In genomic region chr1:88284228-88284945, GRCm38 (mm10) we compare ENCODE assay signal across 11 mouse cellular contexts. TPM values are rescaled to one million over a fixed set of nuclear protein-coding genes. Genes with fewer than 3 reads are reported as not detected.
A peak's percentile ranks its signal among the peaks of the same experiment; 100 is the strongest.
DNase-seq lines count a peak whose midpoint lies in the region; ATAC-seq and TF ChIP-seq lines count a peak whose summit lies in the region.
"Had no signal": no experiment of that assay in that cellular context is flagged by ENCODE, and none has a peak within 500 bp of the region (broad histone marks: within the 10 kb centered on the region; RNA-seq: fewer than 3 reads in every experiment).

No protein-coding gene starts in this region.

- no peak overlapping the region for H3K9ac ChIP-seq in heart, embryonic 13.5 days
- H3K9ac ChIP-seq in neural tube, embryonic 12.5 days, result no peak overlapping the region
- H3K9ac ChIP-seq in neural tube, embryonic 15.5 days (replicated peaks), result no peak overlapping the region
- no peak overlapping the region for H3K9ac ChIP-seq in limb, embryonic 14.5 days (ENCODE audit: low read depth, low read length, severe bottlenecking)
- no peak overlapping the region for H3K9ac ChIP-seq in stomach, embryonic 16.5 days (ENCODE audit: low read length)

- H3K36me3 ChIP-seq in heart, embryonic 13.5 days, result no peaks in the 10 kb centered on the region
- H3K36me3 ChIP-seq in neural tube, embryonic 12.5 days, result no peaks in the 10 kb centered on the region
- no peaks in the 10 kb centered on the region for H3K36me3 ChIP-seq in neural tube, embryonic 15.5 days
- H3K36me3 ChIP-seq in limb, embryonic 14.5 days (ENCODE audit: control insufficient read depth, insufficient read depth, low read length), result no peaks in the 10 kb centered on the region
- H3K36me3 ChIP-seq in stomach, embryonic 16.5 days (ENCODE audit: control insufficient read depth, insufficient read depth, low read length), result no peaks in the 10 kb centered on the region

- 0 out of 2 replicates have a peak, but pooled peaks have one; percentile 5 for ATAC-seq in heart, embryonic 13.5 days (ENCODE audit: extremely low read depth, insufficient number of reproducible peaks, low FRiP score, low TSS enrichment)
- ATAC-seq in neural tube, embryonic 12.5 days (ENCODE audit: low FRiP score, low read depth), result 0 out of 2 replicates have a peak, but pooled peaks have one; percentile 13
- no peak for ATAC-seq in neural tube, embryonic 15.5 days (ENCODE audit: low FRiP score)
- 0 out of 2 replicates have a peak, but pooled peaks have one; percentile 13 for ATAC-seq in limb, embryonic 14.5 days (ENCODE audit: low FRiP score, low read depth)
- ATAC-seq in stomach, embryonic 16.5 days (ENCODE audit: insufficient read depth, low FRiP score), result peak; percentile 12; the same call in 1 of the 2 replicates

- H3K4me1 ChIP-seq in heart, embryonic 13.5 days, result no peaks in the 10 kb centered on the region
- no peaks in the 10 kb centered on the region for H3K4me1 ChIP-seq in neural tube, embryonic 12.5 days
- no peaks in the 10 kb centered on the region for H3K4me1 ChIP-seq in neural tube, embryonic 15.5 days
- H3K4me1 ChIP-seq in limb, embryonic 14.5 days (ENCODE audit: control insufficient read depth, insufficient read depth, low read length), result no peaks in the 10 kb centered on the region
- 0 out of 2 replicates have a peak, but pooled peaks cover 1% of the 10 kb centered on the region for H3K4me1 ChIP-seq in stomach, embryonic 16.5 days (ENCODE audit: control insufficient read depth, insufficient read depth, low read length)

- intact Hi-C loops in heart, postnatal 10 days (cut with DNase I), result no loop called here

- no peak overlapping the region for H3K4me2 ChIP-seq in heart, embryonic 13.5 days
- no peak overlapping the region for H3K4me2 ChIP-seq in neural tube, embryonic 12.5 days (replicated peaks)
- no peak overlapping the region for H3K4me2 ChIP-seq in neural tube, embryonic 15.5 days
- H3K4me2 ChIP-seq in limb, embryonic 14.5 days (replicated peaks; ENCODE audit: low read depth, low read length, severe bottlenecking), result no peak overlapping the region
- no peak overlapping the region for H3K4me2 ChIP-seq in stomach, embryonic 16.5 days (ENCODE audit: low read depth, low read length)

- H3K27ac ChIP-seq in heart, embryonic 13.5 days (replicated peaks), result no peak overlapping the region
- no peak overlapping the region for H3K27ac ChIP-seq in neural tube, embryonic 12.5 days
- H3K27ac ChIP-seq in neural tube, embryonic 15.5 days (replicated peaks), result no peak overlapping the region
- no peak overlapping the region for H3K27ac ChIP-seq in limb, embryonic 14.5 days (replicated peaks; ENCODE audit: low read depth, low read length)
- no peak overlapping the region for H3K27ac ChIP-seq in stomach, embryonic 16.5 days (ENCODE audit: low read length)

- no peak for DNase-seq in heart, postnatal 10 days
- DNase-seq in limb, embryonic 14.5 days (ENCODE audit: low spot score), result no peak
- no peak for DNase-seq in urinary bladder, postnatal 4 days (ENCODE audit: low spot score in 2 of 2)
- no peak for DNase-seq in frontal cortex, postnatal 25 days (ENCODE audit: low spot score in 2 of 2)
- DNase-seq: cerebellum, adult 11 months; layer of hippocampus, postnatal 36 days; right cerebral cortex, adult 18-20 months had no signal

- peaks cover 60% of the 10 kb centered on the region for H3K9me3 ChIP-seq in heart, embryonic 13.5 days
- peaks cover 66% of the 10 kb centered on the region for H3K9me3 ChIP-seq in neural tube, embryonic 12.5 days
- H3K9me3 ChIP-seq in neural tube, embryonic 15.5 days (replicated peaks), result peaks cover 55% of the 10 kb centered on the region
- peaks cover 56% of the 10 kb centered on the region for H3K9me3 ChIP-seq in limb, embryonic 14.5 days (ENCODE audit: control insufficient read depth, low read length)
- 0 out of 2 replicates have a peak, but pooled peaks cover 3% of the 10 kb centered on the region for H3K9me3 ChIP-seq in stomach, embryonic 16.5 days (replicated peaks; ENCODE audit: control insufficient read depth, low read length)

- H3K27me3 ChIP-seq in heart, embryonic 13.5 days (replicated peaks), result no peaks in the 10 kb centered on the region
- H3K27me3 ChIP-seq in neural tube, embryonic 12.5 days (replicated peaks), result no peaks in the 10 kb centered on the region
- H3K27me3 ChIP-seq in neural tube, embryonic 15.5 days (replicated peaks), result 0 out of 2 replicates have a peak, but pooled peaks cover 2% of the 10 kb centered on the region
- H3K27me3 ChIP-seq in limb, embryonic 14.5 days (ENCODE audit: control insufficient read depth, insufficient read depth, low read length), result no peaks in the 10 kb centered on the region
- no peaks in the 10 kb centered on the region for H3K27me3 ChIP-seq in stomach, embryonic 16.5 days (ENCODE audit: control insufficient read depth, insufficient read depth, low read length)

- no peak for TF ChIP-seq POLR2A in limb, embryonic 14.5 days (IDR thresholded peaks at IDR 0.05; ENCODE audit: borderline replicate concordance, extremely low read depth, insufficient read depth, insufficient read length)

- WGBS in heart, embryonic 13.5 days, result 51% methylated on average over 10 of the region's 10 CpGs
- WGBS in neural tube, embryonic 12.5 days, result 62% methylated on average over 10 of the region's 10 CpGs
- WGBS in neural tube, embryonic 15.5 days, result 61% methylated on average over 10 of the region's 10 CpGs
- 63% methylated on average over 10 of the region's 10 CpGs for WGBS in limb, embryonic 14.5 days
- 61% methylated on average over 10 of the region's 10 CpGs for WGBS in stomach, embryonic 16.5 days

- no peak overlapping the region for H3K4me3 ChIP-seq in heart, embryonic 13.5 days
- no peak overlapping the region for H3K4me3 ChIP-seq in neural tube, embryonic 12.5 days
- H3K4me3 ChIP-seq in neural tube, embryonic 15.5 days (replicated peaks), result no peak overlapping the region
- H3K4me3 ChIP-seq in limb, embryonic 14.5 days (replicated peaks; ENCODE audit: low read length), result no peak overlapping the region
- H3K4me3 ChIP-seq in stomach, embryonic 16.5 days (replicated peaks; ENCODE audit: low read length), result no peak overlapping the region

RNA-seq across cellular contexts. Expression of gene Trpm8, which starts 6.9 kb away (rescaled TPM):
- polyA plus RNA-seq in heart, embryonic 13.5 days (2015; fragmentation: Nextera tagmentation; extraction: Ambion mirVana), result 0.03 and 0.04 TPM in 2 replicates
- not detected for total RNA-seq in heart, postnatal 10 days (2021)
- not detected in 2 replicates for polyA plus RNA-seq in neural tube, embryonic 12.5 days (2016; fragmentation: Nextera tagmentation; extraction: Ambion mirVana)
- 0.11 and 0.14 TPM in 2 replicates for polyA plus RNA-seq in neural tube, embryonic 15.5 days (2015; fragmentation: Nextera tagmentation; extraction: Ambion mirVana)
- polyA plus RNA-seq in limb, embryonic 14.5 days (2012; rRNA removed), result not detected in 2 replicates
- not detected in 2 replicates for polyA plus RNA-seq in limb, embryonic 14.5 days (2014; fragmentation: Nextera tagmentation; extraction: Ambion mirVana)
- polyA plus RNA-seq in stomach, embryonic 16.5 days (2015; fragmentation: Nextera tagmentation; extraction: Ambion mirVana), result not detected in 2 replicates

RNA-seq across cellular contexts. Expression of gene Hjurp, which starts 7.0 kb away (rescaled TPM):
- polyA plus RNA-seq in heart, embryonic 13.5 days (2015; fragmentation: Nextera tagmentation; extraction: Ambion mirVana), result 102 and 106 TPM in 2 replicates
- 10 to 100 TPM; 43.5 to 44.5 TPM for total RNA-seq in heart, postnatal 10 days (2021)
- 134 and 135 TPM in 2 replicates for polyA plus RNA-seq in neural tube, embryonic 12.5 days (2016; fragmentation: Nextera tagmentation; extraction: Ambion mirVana)
- 63.6 and 84.0 TPM in 2 replicates for polyA plus RNA-seq in neural tube, embryonic 15.5 days (2015; fragmentation: Nextera tagmentation; extraction: Ambion mirVana)
- polyA plus RNA-seq in limb, embryonic 14.5 days (2012; rRNA removed), result 277 and 360 TPM in 2 replicates
- 139 and 150 TPM in 2 replicates for polyA plus RNA-seq in limb, embryonic 14.5 days (2014; fragmentation: Nextera tagmentation; extraction: Ambion mirVana)
- 169 and 173 TPM in 2 replicates for polyA plus RNA-seq in stomach, embryonic 16.5 days (2015; fragmentation: Nextera tagmentation; extraction: Ambion mirVana)

RNA-seq across cellular contexts. Expression of gene Mroh2a, which starts 57.6 kb away (rescaled TPM):
- polyA plus RNA-seq in heart, embryonic 13.5 days (2015; fragmentation: Nextera tagmentation; extraction: Ambion mirVana), result 0.33 and 0.50 TPM in 2 replicates
- total RNA-seq in heart, postnatal 10 days (2021), result under 1 TPM in 1 of 2 experiments, not detected in 1; 0.10 TPM
- 1.3 and 1.5 TPM in 2 replicates for polyA plus RNA-seq in neural tube, embryonic 12.5 days (2016; fragmentation: Nextera tagmentation; extraction: Ambion mirVana)
- 0.41 and 0.69 TPM in 2 replicates for polyA plus RNA-seq in neural tube, embryonic 15.5 days (2015; fragmentation: Nextera tagmentation; extraction: Ambion mirVana)
- polyA plus RNA-seq in limb, embryonic 14.5 days (2012; rRNA removed), result 0.15 and 0.20 TPM in 2 replicates
- 1.7 and 2.2 TPM in 2 replicates for polyA plus RNA-seq in limb, embryonic 14.5 days (2014; fragmentation: Nextera tagmentation; extraction: Ambion mirVana)
- 1.6 and 1.7 TPM in 2 replicates for polyA plus RNA-seq in stomach, embryonic 16.5 days (2015; fragmentation: Nextera tagmentation; extraction: Ambion mirVana)
